Mouse (Mus musculus): ENCODE measurements at regions not wholly inside any gene's neighbourhood (a gene's known extent, or its start where the extent isn't known, plus 50 kb on each side); places are given as distances from the start of the nearest gene placed in this dataset.

GRCm38 (mm10) chr1:94221006-94221405, 168.7 kb upstream of the Pdcd1 start:
- peak; percentile 74 for ATAC-seq (ENCODE audit: insufficient read depth)
- Histone ChIP-seq H3K4me3 (ENCODE audit: low read depth, low read length) (no peak overlapping the region), H3K27me3 (ENCODE audit: insufficient read depth, low read length) (no peaks in the 10 kb centered on the region), H3K36me3 (ENCODE audit: insufficient read depth) (no peaks in the 10 kb centered on the region), H3K9me3 (ENCODE audit: low read depth, low read length) (no peaks in the 10 kb centered on the region), H3K4me1 (ENCODE audit: insufficient read depth) (no peaks in the 10 kb centered on the region), H3K27ac (ENCODE audit: low read depth) (0 out of 2 replicates have a peak overlapping the region, but pooled peaks have one; percentile 0), H3K9ac (no peak overlapping the region), H3K4me2 (no peak overlapping the region)
- WGBS, result 24% methylated on average over 3 of the region's 3 CpGs
- TF ChIP-seq CTCF (IDR thresholded peaks at IDR 0.05; ENCODE audit: low read depth), result no peak
- DNase-seq, result peak; percentile 77

DNA sequence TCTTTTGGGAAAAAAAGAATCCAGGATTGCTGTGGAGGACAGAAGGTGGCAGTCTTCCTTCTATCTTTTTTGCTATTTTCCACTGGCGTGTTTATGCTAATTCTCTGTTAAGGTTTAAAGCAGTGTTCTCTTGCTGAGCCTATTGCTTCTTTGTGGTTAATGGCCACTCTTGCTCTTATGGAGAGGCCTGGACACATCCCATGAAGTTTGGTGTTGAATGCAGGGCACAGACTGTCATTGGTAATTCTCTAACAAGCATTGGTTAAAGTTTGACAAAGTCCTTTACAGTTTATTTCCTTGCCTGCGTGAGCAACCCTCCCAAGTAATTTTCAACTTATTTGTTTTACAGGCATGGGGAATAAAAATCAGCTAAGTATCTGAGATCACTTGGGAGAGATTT, 165.1 kb upstream of the Pdcd1 start:
- Histone ChIP-seq H3K9me3 (ENCODE audit: low read depth, low read length) (no peaks in the 10 kb centered on the region), H3K4me1 (ENCODE audit: insufficient read depth) (no peaks in the 10 kb centered on the region), H3K27me3 (ENCODE audit: insufficient read depth, low read length) (no peaks in the 10 kb centered on the region), H3K36me3 (ENCODE audit: insufficient read depth) (no peaks in the 10 kb centered on the region), H3K4me3 (ENCODE audit: low read depth, low read length) (no peak overlapping the region), H3K9ac (no peak overlapping the region), H3K4me2 (no peak overlapping the region), H3K27ac (ENCODE audit: low read depth) (no peak overlapping the region)
- peak; percentile 8 for DNase-seq
- 73% methylated on average over 2 of the region's 2 CpGs for WGBS
- TF ChIP-seq CTCF (IDR thresholded peaks at IDR 0.05; ENCODE audit: low read depth), result no peak
- no peak for ATAC-seq (ENCODE audit: insufficient read depth)

DNA sequence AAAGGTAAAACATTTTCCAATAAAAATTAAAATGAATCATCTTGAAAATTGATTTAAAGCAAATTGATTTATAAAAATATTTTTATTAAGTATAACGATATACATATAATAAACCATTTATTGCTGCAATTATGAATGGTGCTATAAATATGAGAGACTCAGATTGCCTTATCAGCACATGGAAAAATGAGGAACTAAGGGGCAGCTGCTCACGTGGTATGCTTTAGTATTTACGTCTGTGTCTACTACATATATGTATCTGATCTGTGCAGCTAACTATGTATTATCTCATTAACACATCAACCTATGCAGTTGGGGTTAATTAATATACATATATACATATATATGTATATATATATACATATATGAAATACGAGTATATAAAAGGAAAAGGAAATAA, 156.6 kb upstream of the Pdcd1 start:
- H3K4me2 ChIP-seq, result no peak overlapping the region
- 73% methylated on average over 4 of the region's 4 CpGs for WGBS
- TF ChIP-seq CTCF (IDR thresholded peaks at IDR 0.05; ENCODE audit: low read depth), result no peak
- H3K9me3 ChIP-seq (ENCODE audit: low read depth, low read length), result no peaks in the 10 kb centered on the region
- no peaks in the 10 kb centered on the region for H3K36me3 ChIP-seq (ENCODE audit: insufficient read depth)
- H3K27me3 ChIP-seq (ENCODE audit: insufficient read depth, low read length), result no peaks in the 10 kb centered on the region
- no peak overlapping the region for H3K27ac ChIP-seq (ENCODE audit: low read depth)
- DNase-seq (no peak), ATAC-seq (ENCODE audit: insufficient read depth) (no peak)
- H3K4me1 ChIP-seq (ENCODE audit: insufficient read depth), result no peaks in the 10 kb centered on the region
- H3K9ac ChIP-seq, result no peak overlapping the region
- no peak overlapping the region for H3K4me3 ChIP-seq (ENCODE audit: low read depth, low read length)

DNA sequence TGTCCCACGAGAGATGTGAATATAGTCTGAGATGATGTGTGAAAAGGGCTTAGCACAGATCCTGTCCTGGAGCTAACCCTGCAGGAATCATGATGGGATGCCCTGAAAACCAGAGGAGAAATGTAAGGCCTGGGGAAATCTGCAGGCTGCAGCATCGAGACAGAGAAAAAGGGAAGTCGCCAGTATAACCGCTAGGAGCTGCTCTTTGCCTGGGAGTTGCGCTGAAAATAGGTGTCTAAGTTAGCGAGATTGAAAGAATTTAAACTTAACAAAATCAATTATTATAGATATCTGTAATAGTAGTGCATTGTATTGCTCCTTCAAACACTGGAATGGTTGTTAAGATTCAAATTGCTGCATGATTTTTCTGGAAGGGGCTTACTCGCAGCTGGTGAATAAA, 155.5 kb upstream of the Pdcd1 start:
- H3K36me3 ChIP-seq (ENCODE audit: insufficient read depth), result no peaks in the 10 kb centered on the region
- WGBS, result 83% methylated on average over 7 of the region's 7 CpGs

DNA sequence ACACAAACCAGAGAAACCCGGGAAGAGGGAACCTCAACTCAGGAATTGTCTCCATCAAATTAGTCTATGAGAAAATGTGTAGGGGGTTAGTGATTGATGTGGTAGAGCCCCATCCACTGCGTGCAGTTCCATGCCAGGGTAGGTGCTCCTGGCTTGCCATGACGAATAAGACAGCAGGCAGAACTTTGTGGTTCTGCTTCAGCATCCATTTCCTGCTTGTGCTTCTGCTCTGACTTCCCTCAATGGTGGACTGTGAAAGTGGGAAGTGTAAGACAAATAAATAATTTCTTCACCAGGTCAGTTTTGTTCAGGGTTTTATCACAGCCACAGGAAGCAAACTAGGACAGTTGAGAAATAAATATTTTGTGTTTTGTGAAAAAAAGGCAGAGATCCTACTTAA, 150.9 kb upstream of the Pdcd1 start:
- Histone ChIP-seq H3K9me3 (ENCODE audit: low read depth, low read length) (no peaks in the 10 kb centered on the region), H3K4me2 (no peak overlapping the region), H3K4me3 (ENCODE audit: low read depth, low read length) (no peak overlapping the region), H3K27me3 (ENCODE audit: insufficient read depth, low read length) (no peaks in the 10 kb centered on the region), H3K9ac (no peak overlapping the region), H3K4me1 (ENCODE audit: insufficient read depth) (no peaks in the 10 kb centered on the region), H3K27ac (ENCODE audit: low read depth) (no peak overlapping the region), H3K36me3 (ENCODE audit: insufficient read depth) (no peaks in the 10 kb centered on the region)
- TF ChIP-seq CTCF (IDR thresholded peaks at IDR 0.05; ENCODE audit: low read depth), result no peak
- DNase-seq (no peak), ATAC-seq (ENCODE audit: insufficient read depth) (no peak)
- WGBS, result 75% methylated on average over 3 of the region's 3 CpGs

More for the DNA sequence above, 155.5 kb upstream of the Pdcd1 start:
- DNase-seq (no peak), ATAC-seq (ENCODE audit: insufficient read depth) (no peak)
- Histone ChIP-seq H3K27me3 (ENCODE audit: insufficient read depth, low read length) (no peaks in the 10 kb centered on the region), H3K4me2 (no peak overlapping the region), H3K9me3 (ENCODE audit: low read depth, low read length) (no peaks in the 10 kb centered on the region), H3K27ac (ENCODE audit: low read depth) (no peak overlapping the region), H3K4me1 (ENCODE audit: insufficient read depth) (no peaks in the 10 kb centered on the region), H3K9ac (no peak overlapping the region), H3K4me3 (ENCODE audit: low read depth, low read length) (no peak overlapping the region)
- 0 out of 2 replicates have a peak, but pooled peaks have one; percentile 6 for TF ChIP-seq CTCF (IDR thresholded peaks at IDR 0.05; ENCODE audit: low read depth)

GRCm38 (mm10) chr1:94183876-94184275, 131.5 kb upstream of the Pdcd1 start:
- 76% methylated on average over 2 of the region's 2 CpGs for WGBS
- no peaks in the 10 kb centered on the region for H3K4me1 ChIP-seq (ENCODE audit: insufficient read depth)
- H3K4me2 ChIP-seq, result no peak overlapping the region
- no peak overlapping the region for H3K4me3 ChIP-seq (ENCODE audit: low read depth, low read length)
- DNase-seq (no peak), ATAC-seq (ENCODE audit: insufficient read depth) (no peak)
- H3K36me3 ChIP-seq (ENCODE audit: insufficient read depth), result no peaks in the 10 kb centered on the region
- peaks cover 4% of the 10 kb centered on the region; the same call in 1 of the 2 replicates for H3K9me3 ChIP-seq (ENCODE audit: low read depth, low read length)
- no peaks in the 10 kb centered on the region for H3K27me3 ChIP-seq (ENCODE audit: insufficient read depth, low read length)
- no peak overlapping the region for H3K9ac ChIP-seq
- no peak overlapping the region for H3K27ac ChIP-seq (ENCODE audit: low read depth)
- no peak for TF ChIP-seq CTCF (IDR thresholded peaks at IDR 0.05; ENCODE audit: low read depth)

DNA sequence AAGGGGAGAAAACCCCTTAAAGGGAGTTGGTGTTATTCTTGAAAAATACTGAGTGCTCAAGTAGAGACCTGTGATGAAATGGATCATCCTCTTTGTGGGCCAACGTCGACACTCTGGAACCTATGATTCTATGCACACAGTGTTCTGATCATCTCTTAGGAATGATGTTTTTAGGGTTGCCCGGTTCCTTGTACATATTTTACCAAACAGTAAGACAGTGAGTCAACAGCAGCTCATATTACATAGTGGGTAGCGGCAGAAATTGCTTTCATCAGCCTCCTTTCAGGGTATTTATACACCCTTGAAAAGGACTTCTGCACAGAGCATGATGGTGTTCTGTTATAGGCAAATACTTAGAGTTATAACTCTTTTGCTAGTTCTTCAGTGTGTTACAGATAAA, 97.6 kb upstream of the Pdcd1 start:
- no peak overlapping the region for H3K4me2 ChIP-seq
- 69% methylated on average over 4 of the region's 4 CpGs for WGBS
- no peaks in the 10 kb centered on the region for H3K4me1 ChIP-seq (ENCODE audit: insufficient read depth)
- H3K9ac ChIP-seq, result no peak overlapping the region
- DNase-seq (no peak), ATAC-seq (ENCODE audit: insufficient read depth) (no peak)
- H3K4me3 ChIP-seq (ENCODE audit: low read depth, low read length), result no peak overlapping the region
- no peaks in the 10 kb centered on the region for H3K9me3 ChIP-seq (ENCODE audit: low read depth, low read length)
- H3K36me3 ChIP-seq (ENCODE audit: insufficient read depth), result no peaks in the 10 kb centered on the region
- no peak overlapping the region for H3K27ac ChIP-seq (ENCODE audit: low read depth)
- H3K27me3 ChIP-seq (ENCODE audit: insufficient read depth, low read length), result no peaks in the 10 kb centered on the region
- TF ChIP-seq CTCF (IDR thresholded peaks at IDR 0.05; ENCODE audit: low read depth), result no peak

DNA sequence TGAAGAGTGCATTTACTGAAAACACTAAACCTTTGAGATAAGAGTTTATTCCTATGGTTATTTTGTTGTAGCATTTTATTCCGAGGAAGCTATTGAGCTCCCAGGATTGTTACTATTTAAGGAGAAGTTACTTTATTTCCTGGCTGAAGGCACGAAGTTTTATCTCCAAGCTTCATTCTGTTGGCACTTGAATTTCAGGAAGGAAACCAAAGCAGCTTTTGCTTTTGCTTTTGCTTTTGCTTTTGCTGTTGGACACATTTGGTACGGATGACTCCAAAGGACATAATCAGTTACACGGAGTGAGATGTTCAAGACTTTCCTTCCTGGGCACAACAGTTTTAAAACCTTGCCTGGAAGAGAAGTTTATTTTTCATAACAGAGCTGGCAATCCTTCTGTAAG, 94.7 kb upstream of the Pdcd1 start:
- H3K27ac ChIP-seq (ENCODE audit: low read depth), result no peak overlapping the region
- ATAC-seq (ENCODE audit: insufficient read depth) (no peak), DNase-seq (peak; percentile 26)
- no peak overlapping the region for H3K4me3 ChIP-seq (ENCODE audit: low read depth, low read length)
- H3K4me1 ChIP-seq (ENCODE audit: insufficient read depth), result no peaks in the 10 kb centered on the region
- no peak for TF ChIP-seq CTCF (IDR thresholded peaks at IDR 0.05; ENCODE audit: low read depth)
- 56% methylated on average over 4 of the region's 4 CpGs for WGBS
- H3K27me3 ChIP-seq (ENCODE audit: insufficient read depth, low read length), result no peaks in the 10 kb centered on the region
- H3K9ac ChIP-seq, result no peak overlapping the region
- H3K36me3 ChIP-seq (ENCODE audit: insufficient read depth), result no peaks in the 10 kb centered on the region
- no peak overlapping the region for H3K4me2 ChIP-seq
- H3K9me3 ChIP-seq (ENCODE audit: low read depth, low read length), result no peaks in the 10 kb centered on the region; the same call in 1 of the 2 replicates

Measured in lung, embryonic 14.5 days (tissue).